Mouse (Mus musculus) right cerebral cortex, postnatal 4 days (tissue): Measurements from ENCODE around the gene Cltc.
"Not testable (repeated sequence)": the region's sequence is repeated elsewhere in the genome, so short reads cannot be mapped to it uniquely, and the experiment has no call there.

ENCODE experiments used
- DNase-seq: peaks from one replicate; pipeline ENCODE4 v3.0.0-alpha.2; 2022

Cltc gene

GRCm38 (mm10) chr11:86757480-86758371 is at the start of gene Cltc:
Cltc (minus strand) TSS chr11:86757565.
- peak; percentile 96 for DNase-seq

- DNase-seq: peak; percentile 54
These were observed 49.7 kb upstream of the Cltc start for GRCm38 (mm10) chr11:86807001-86807477.

GRCm38 (mm10) chr11:86794161-86794560 is 36.8 kb upstream of the Cltc start:
- DNase-seq: no peak

- DNase-seq: not testable (repeated sequence)
These were observed 30.1 kb upstream of the Cltc start for GRCm38 (mm10) chr11:86787436-86787835.

- no peak for DNase-seq
These were observed 28.4 kb upstream of the Cltc start for GRCm38 (mm10) chr11:86785767-86786166.

- DNase-seq: no peak
These were observed 12.5 kb upstream of the Cltc start for GRCm38 (mm10) chr11:86769884-86770283.

- no peak for DNase-seq
These were observed 7.1 kb upstream of the Cltc start for GRCm38 (mm10) chr11:86764501-86764900.

GRCm38 (mm10) chr11:86763127-86763526 is 5.8 kb upstream of the Cltc start:
- not testable (repeated sequence) for DNase-seq

GRCm38 (mm10) chr11:86760357-86760756 is 3.0 kb upstream of the Cltc start:
- DNase-seq: no peak

GRCm38 (mm10) chr11:86759886-86760285 is 2.5 kb upstream of the Cltc start:
- DNase-seq: no peak

- DNase-seq: no peak
These were observed 1.9 kb upstream of the Cltc start for GRCm38 (mm10) chr11:86759226-86759625.

- no peak for DNase-seq
These were observed 1.2 kb upstream of the Cltc start for GRCm38 (mm10) chr11:86758559-86758958.

- no peak for DNase-seq
These were observed 254 bp downstream of the Cltc start for GRCm38 (mm10) chr11:86757142-86757479.

GRCm38 (mm10) chr11:86756156-86757141 is 916 bp downstream of the Cltc start:
- peak; percentile 34 for DNase-seq

GRCm38 (mm10) chr11:86752404-86752803 is 5.0 kb downstream of the Cltc start:
- no peak for DNase-seq

GRCm38 (mm10) chr11:86751010-86751409 is 6.4 kb downstream of the Cltc start:
- DNase-seq: no peak

- no peak for DNase-seq
These were observed 7.5 kb downstream of the Cltc start for GRCm38 (mm10) chr11:86749776-86750423.

GRCm38 (mm10) chr11:86745634-86746404 is 11.5 kb downstream of the Cltc start:
- DNase-seq: no peak

GRCm38 (mm10) chr11:86742605-86743004 is 14.8 kb downstream of the Cltc start:
- DNase-seq: no peak

GRCm38 (mm10) chr11:86741505-86741904 is 15.9 kb downstream of the Cltc start:
- no peak for DNase-seq

GRCm38 (mm10) chr11:86739470-86739869 is 17.9 kb downstream of the Cltc start:
- DNase-seq: no peak

- DNase-seq: no peak
These were observed 18.4 kb downstream of the Cltc start for GRCm38 (mm10) chr11:86738956-86739355.
